Mouse (Mus musculus): Measurements from ENCODE around the gene Rbl2. TPM values are rescaled to one million over a fixed set of nuclear protein-coding genes. Genes with fewer than 3 reads are reported as not detected.
A peak's percentile ranks its signal among the peaks of the same experiment; 100 is the strongest.

Rbl2 gene
- total RNA-seq (2017), result 122 and 154 TPM in 2 replicates

DNA sequence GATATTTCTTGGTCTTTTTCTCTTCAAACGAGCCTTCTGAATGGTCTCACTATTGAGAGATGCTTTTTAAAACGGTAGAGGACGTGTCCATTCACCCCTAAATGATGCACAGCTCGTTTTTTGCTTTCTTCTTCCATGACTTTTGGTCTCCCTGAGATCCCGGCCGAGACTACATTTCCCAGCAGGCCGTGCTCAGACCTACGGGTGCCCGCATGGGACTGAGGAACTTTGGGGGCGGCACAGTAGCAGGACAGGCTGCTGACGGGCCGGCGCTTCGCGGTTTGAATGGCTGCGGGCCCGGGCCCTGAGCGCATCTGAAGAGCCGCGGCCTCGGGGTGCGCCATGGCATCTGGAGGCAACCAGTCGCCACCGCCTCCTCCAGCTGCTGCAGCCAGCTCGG, at the start of gene Rbl2:
Gene Rbl2, plus strand, starts transcription at position 224 of the 400 bp plus-strand sequence.
- peak; percentile 90 for ATAC-seq (ENCODE audit: extremely low read depth, insufficient number of reproducible peaks, low FRiP score, poor library complexity, severe bottlenecking)

- no peak for ATAC-seq (ENCODE audit: extremely low read depth, insufficient number of reproducible peaks, low FRiP score, poor library complexity, severe bottlenecking)
These were observed 35.4 kb upstream of the Rbl2 start for GRCm38 (mm10) chr8:91034417-91034816.

- ATAC-seq (ENCODE audit: extremely low read depth, insufficient number of reproducible peaks, low FRiP score, poor library complexity, severe bottlenecking), result no peak
These were observed 33.0 kb upstream of the Rbl2 start for GRCm38 (mm10) chr8:91036905-91037304.

DNA sequence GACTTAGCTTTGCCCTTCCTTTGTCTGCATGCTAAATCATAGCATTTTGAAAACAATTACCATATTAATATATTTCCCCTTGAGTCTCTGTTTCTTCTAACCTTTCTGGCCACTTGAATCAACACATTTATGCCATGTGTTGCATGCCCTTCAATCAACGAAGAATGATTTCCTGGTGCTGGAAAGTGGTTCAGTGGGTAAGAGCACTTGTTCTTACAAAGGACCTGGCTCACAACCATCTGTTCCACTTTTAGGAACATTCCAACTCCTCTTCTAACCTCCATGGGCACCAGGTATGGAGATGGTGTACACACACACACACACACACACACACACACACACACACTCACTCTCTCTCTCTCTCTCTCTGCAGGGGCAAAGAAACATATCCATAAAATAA, 31.2 kb upstream of the Rbl2 start:
- no peak for ATAC-seq (ENCODE audit: extremely low read depth, insufficient number of reproducible peaks, low FRiP score, poor library complexity, severe bottlenecking)

- ATAC-seq (ENCODE audit: extremely low read depth, insufficient number of reproducible peaks, low FRiP score, poor library complexity, severe bottlenecking), result no peak
These were observed 23.5 kb upstream of the Rbl2 start for GRCm38 (mm10) chr8:91046370-91046769.

DNA sequence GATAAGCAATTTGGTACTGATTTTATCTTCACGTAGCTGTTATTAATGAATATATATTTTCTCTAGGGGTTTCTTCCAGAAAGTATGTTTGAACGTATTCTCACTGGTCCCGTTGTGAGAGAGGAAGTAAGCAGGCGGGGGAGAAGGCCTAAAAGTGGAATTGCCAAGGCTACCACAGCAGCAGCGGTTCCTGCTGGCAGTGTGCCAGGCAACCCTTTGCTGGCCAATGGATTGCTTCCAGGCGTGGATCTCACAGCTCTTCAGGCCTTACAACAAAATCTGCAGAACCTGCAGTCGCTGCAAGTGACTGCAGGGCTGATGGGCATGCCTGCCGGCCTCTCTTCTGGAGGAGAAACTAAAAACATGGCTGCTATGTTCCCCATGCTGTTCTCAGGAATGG, 18.8 kb upstream of the Rbl2 start:
- peak; percentile 33; the same call in 1 of the 2 replicates for ATAC-seq (ENCODE audit: extremely low read depth, insufficient number of reproducible peaks, low FRiP score, poor library complexity, severe bottlenecking)

DNA sequence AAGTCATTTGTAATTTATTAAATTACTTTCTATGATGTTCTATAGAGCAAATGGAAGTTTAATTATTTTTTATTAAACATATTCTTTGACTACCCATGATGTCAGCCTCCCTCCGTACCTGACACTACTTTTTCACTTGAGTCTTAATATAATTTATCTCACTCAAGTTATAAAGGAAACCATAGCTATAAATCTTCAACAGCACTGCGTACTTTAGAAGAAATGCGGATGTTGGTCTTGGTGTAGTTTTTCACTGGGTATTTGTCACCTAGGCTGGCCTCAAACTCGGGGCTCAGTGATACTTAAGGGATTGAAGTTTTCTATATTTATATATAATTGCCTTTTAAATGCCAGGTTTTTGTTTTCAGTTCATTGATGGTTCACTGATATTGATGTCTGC, 15.4 kb upstream of the Rbl2 start:
- no peak for ATAC-seq (ENCODE audit: extremely low read depth, insufficient number of reproducible peaks, low FRiP score, poor library complexity, severe bottlenecking)

- ATAC-seq (ENCODE audit: extremely low read depth, insufficient number of reproducible peaks, low FRiP score, poor library complexity, severe bottlenecking), result no peak
These were observed 13.0 kb upstream of the Rbl2 start for GRCm38 (mm10) chr8:91056848-91057247.

- no peak for ATAC-seq (ENCODE audit: extremely low read depth, insufficient number of reproducible peaks, low FRiP score, poor library complexity, severe bottlenecking)
These were observed 10.7 kb upstream of the Rbl2 start for GRCm38 (mm10) chr8:91059086-91059578.

DNA sequence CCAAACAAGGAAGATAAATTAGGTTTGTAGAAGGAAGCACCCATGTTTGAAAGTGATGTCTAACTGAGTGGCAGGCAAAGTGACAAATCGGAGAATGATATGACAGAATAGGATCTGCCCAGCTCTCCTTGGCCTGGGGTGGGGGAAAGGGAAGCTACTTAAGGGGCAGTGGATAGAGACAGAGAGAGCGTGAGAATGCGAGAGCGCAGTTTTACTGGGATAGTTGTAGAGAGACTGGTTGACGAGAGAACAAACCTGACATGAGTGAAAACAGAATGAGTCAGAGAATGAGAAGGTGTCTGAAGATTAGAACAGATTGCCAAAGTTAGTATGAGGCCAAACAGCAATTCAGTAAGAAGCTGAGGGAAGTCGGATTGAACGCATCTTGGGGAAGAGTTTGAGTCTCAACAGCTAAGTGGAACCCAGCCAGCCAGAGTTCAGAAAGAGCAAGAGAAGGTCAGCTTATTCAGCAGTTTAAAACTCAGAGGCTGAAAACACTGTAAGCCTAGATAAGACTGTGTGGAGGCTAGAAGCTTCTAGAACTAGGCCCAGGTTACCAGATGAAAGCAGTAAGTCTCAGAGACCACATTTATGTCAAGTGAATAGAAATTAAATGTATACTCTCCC, 9.9 kb upstream of the Rbl2 start:
- ATAC-seq (ENCODE audit: extremely low read depth, insufficient number of reproducible peaks, low FRiP score, poor library complexity, severe bottlenecking), result no peak

GRCm38 (mm10) chr8:91060555-91061471, 9.0 kb upstream of the Rbl2 start:
- no peak for ATAC-seq (ENCODE audit: extremely low read depth, insufficient number of reproducible peaks, low FRiP score, poor library complexity, severe bottlenecking)

- no peak for ATAC-seq (ENCODE audit: extremely low read depth, insufficient number of reproducible peaks, low FRiP score, poor library complexity, severe bottlenecking)
These were observed 4.7 kb upstream of the Rbl2 start for GRCm38 (mm10) chr8:91065179-91065578.

DNA sequence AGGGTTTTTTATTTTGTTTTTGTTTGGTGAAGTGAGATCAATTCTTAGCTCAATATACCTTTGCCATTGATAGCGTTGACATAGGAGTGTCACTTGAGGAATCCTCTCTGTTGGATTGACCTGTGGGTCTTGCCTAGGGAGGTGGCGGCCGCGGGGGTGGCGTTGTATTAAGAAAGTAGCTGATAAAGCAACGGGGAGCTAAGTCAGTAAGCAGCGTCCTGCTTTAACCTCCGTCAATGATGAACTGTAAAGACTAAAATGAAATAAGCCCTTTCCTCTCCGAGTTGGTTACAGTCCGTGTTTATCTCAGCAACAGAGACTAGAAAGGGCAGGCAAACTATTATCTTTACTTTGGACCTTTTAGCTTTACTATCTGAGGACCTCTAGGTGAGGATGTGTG, 450 bp upstream of the Rbl2 start:
- no peak for ATAC-seq (ENCODE audit: extremely low read depth, insufficient number of reproducible peaks, low FRiP score, poor library complexity, severe bottlenecking)

GRCm38 (mm10) chr8:91070275-91070859, 510 bp downstream of the Rbl2 start:
- peak; percentile 90 for ATAC-seq (ENCODE audit: extremely low read depth, insufficient number of reproducible peaks, low FRiP score, poor library complexity, severe bottlenecking)

- ATAC-seq (ENCODE audit: extremely low read depth, insufficient number of reproducible peaks, low FRiP score, poor library complexity, severe bottlenecking), result no peak
These were observed 7.4 kb downstream of the Rbl2 start for GRCm38 (mm10) chr8:91077077-91077867.

- no peak for ATAC-seq (ENCODE audit: extremely low read depth, insufficient number of reproducible peaks, low FRiP score, poor library complexity, severe bottlenecking)
These were observed 9.8 kb downstream of the Rbl2 start for GRCm38 (mm10) chr8:91079678-91080077.

DNA sequence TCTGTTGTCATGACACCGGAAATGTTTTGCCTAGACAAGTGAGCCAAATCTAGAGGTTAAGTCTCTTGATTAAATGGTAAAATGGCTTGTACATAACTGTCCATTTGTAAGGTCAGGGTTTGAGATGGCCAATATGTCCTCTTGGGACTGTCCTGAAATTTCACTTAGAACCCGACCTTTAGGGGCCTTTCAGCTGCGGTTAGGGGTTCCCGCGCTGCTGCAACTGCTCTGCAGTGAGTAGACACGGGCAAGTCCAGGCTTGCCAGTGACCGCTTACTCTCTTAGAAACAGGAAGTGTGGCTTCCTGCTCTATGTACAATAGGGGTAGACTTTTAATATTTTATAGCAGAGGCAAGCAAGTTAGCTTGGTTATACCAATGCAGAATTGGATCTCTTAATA, 12.1 kb downstream of the Rbl2 start:
- ATAC-seq (ENCODE audit: extremely low read depth, insufficient number of reproducible peaks, low FRiP score, poor library complexity, severe bottlenecking), result peak; percentile 69

DNA sequence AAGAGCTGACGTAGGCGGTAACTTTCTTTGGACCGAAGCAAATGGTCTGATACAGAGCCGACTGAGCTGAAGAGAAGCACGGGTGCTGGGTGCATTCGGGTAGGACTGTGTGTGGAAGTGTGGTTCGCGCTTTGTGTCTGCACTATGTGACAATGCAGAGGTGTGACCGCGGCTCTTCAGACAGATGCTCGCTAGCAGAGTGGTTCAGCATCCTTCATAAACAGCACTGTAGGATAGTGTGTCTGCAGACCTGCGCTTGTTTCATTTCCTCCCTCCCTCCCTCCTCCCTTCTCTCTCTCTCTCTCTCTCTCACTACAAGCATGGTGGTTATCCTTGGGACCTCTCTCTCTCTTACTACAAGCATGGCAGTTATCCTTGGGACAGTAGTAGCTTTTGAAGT, 12.6 kb downstream of the Rbl2 start:
- ATAC-seq (ENCODE audit: extremely low read depth, insufficient number of reproducible peaks, low FRiP score, poor library complexity, severe bottlenecking), result peak; percentile 28; the same call in 1 of the 2 replicates

DNA sequence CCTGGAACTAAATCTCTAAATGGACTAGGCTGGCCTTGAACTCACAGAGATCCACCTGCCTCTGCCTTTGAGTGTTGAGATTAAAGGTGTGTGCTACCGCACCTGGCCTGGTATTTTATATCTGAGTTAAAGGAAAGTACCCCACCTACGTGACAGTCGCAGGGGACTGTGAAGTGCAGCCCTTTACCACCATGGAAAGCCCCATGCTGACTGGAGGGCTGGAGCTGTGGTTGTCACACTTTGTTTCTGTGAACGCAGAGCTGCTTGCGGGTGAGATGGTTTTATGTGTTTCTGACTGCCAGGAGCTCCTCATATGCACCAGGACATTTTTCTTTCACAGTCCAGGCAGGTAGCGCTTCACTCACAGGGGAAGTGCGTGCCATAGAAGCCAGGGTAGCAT, 18.6 kb downstream of the Rbl2 start:
- ATAC-seq (ENCODE audit: extremely low read depth, insufficient number of reproducible peaks, low FRiP score, poor library complexity, severe bottlenecking), result no peak
